Mouse (Mus musculus) G1E (cell line): Measurements from ENCODE around the gene Cntn4.

Experiments used
- CTCF ChIP-seq: IDR thresholded peaks from 2 replicates; pipeline ENCODE4 v1.5.1; 2012; ENCODE audit warnings: low read depth, low read length, inconsistent platforms, mixed read lengths
- GATA1 ChIP-seq: IDR thresholded peaks from 2 replicates; pipeline ENCODE4 v1.6.1; 2012; ENCODE audit warnings: borderline replicate concordance, low read length, inconsistent platforms, mixed read lengths
- GATA2 ChIP-seq: IDR thresholded peaks from 2 replicates; pipeline ENCODE4 v1.6.1; 2012; ENCODE audit warnings: low read depth, low read length, inconsistent platforms, borderline replicate concordance
- POLR2AphosphoS5 ChIP-seq: IDR thresholded peaks from 2 replicates; pipeline ENCODE4 v1.6.1; 2012; ENCODE audit warnings: low read depth, low read length, inconsistent platforms; ENCODE audit not compliant: insufficient replicate concordance
- TAL1 ChIP-seq: conservative IDR thresholded peaks from 2 replicates; pipeline ENCODE4 v1.6.1; 2012; ENCODE audit warnings: low read depth, low read length, inconsistent platforms, mixed read lengths

- no peak for TF ChIP-seq CTCF
- TF ChIP-seq POLR2AphosphoS5 = no peak
- no peak for TF ChIP-seq GATA1
- no peak for TF ChIP-seq TAL1
- no peak for TF ChIP-seq GATA2
Observed at GRCm38 (mm10) chr6:106621188-106621749, 943.8 kb downstream of the Cntn4 start.
